Mouse (Mus musculus) MEL (cell line): ENCODE results near the gene Odf4. TPM values are rescaled to one million over a fixed set of nuclear protein-coding genes. Genes with fewer than 3 reads are reported as not detected.

ENCODE experiments used
- DNase-seq: peaks from one replicate; pipeline ENCODE4 v3.0.0; 2011; ENCODE audit warnings: low read depth, low spot score
- H3K27ac ChIP-seq: 2 replicates; pipeline ENCODE4 v1.5.1; 2012; ENCODE audit warnings: low read depth, mild to moderate bottlenecking, control low read depth, low read length, moderate library complexity; ENCODE audit not compliant: control insufficient read depth
- H3K27me3 ChIP-seq, 2 experiments: fragments of 150-350 bp in 1 of 2; sonication (generic) in 1 of 2; 2 replicates each; pipeline ENCODE4 v1.6.1; 2012; ENCODE audit warnings: low read length in 2 of 2, mild to moderate bottlenecking in 2 of 2, improper control_type of control experiment in 1 of 2, moderate library complexity in 1 of 2; ENCODE audit not compliant: insufficient read depth in 2 of 2, control insufficient read depth in 1 of 2
- H3K36me3 ChIP-seq, 2 experiments: 2 replicates each; pipeline ENCODE4 v1.6.1; 2012 to 2014; ENCODE audit warnings: low read length in 2 of 2, improper control_type of control experiment in 1 of 2, inconsistent platforms in 1 of 2, mild to moderate bottlenecking in 1 of 2; ENCODE audit not compliant: insufficient read depth in 2 of 2, control insufficient read depth in 1 of 2
- H3K4me1 ChIP-seq, 2 experiments: fragments of 150-350 bp in 1 of 2; sonication (generic) in 1 of 2; 2 replicates each; pipeline ENCODE4 v1.6.1; 2012; ENCODE audit warnings: low read length in 2 of 2, improper control_type of control experiment in 1 of 2, mild to moderate bottlenecking in 1 of 2; ENCODE audit not compliant: insufficient read depth in 2 of 2, control insufficient read depth in 1 of 2
- H3K4me3 ChIP-seq, 2 experiments: fragments of 150-350 bp in 1 of 2; sonication (generic) in 1 of 2; 2 replicates each; pipeline ENCODE4 v1.5.1; 2012; ENCODE audit warnings: low read depth in 2 of 2, low read length in 2 of 2, mild to moderate bottlenecking in 2 of 2, moderate library complexity in 2 of 2, control low read depth in 1 of 2, improper control_type of control experiment in 1 of 2; ENCODE audit not compliant: control insufficient read depth in 1 of 2, insufficient read depth in 1 of 2
- H3K79me2 ChIP-seq: 2 replicates; pipeline ENCODE4 v1.6.1; 2012; ENCODE audit warnings: mild to moderate bottlenecking, low read length, moderate library complexity; ENCODE audit not compliant: control insufficient read depth, poor library complexity, insufficient read depth
- H3K9ac ChIP-seq: 2 replicates; pipeline ENCODE4 v1.6.1; 2012; ENCODE audit warnings: low read depth, mild to moderate bottlenecking, control low read depth, low read length, moderate library complexity; ENCODE audit not compliant: control insufficient read depth, poor library complexity, severe bottlenecking
- H3K9me3 ChIP-seq: fragments of 150-350 bp; sonication (generic); replicated peaks from 2 replicates; pipeline ENCODE4 v1.6.1; 2012; ENCODE audit warnings: mild to moderate bottlenecking, low read length, improper control_type of control experiment, moderate library complexity; ENCODE audit not compliant: insufficient read depth
- CTCF ChIP-seq, 3 experiments: IDR thresholded peaks in 2 of 3; conservative IDR thresholded peaks in 1 of 3; 2 replicates each; pipeline ENCODE4 v1.5.1; 2011 to 2012; ENCODE audit warnings: low read length in 3 of 3, low read depth in 2 of 3, mild to moderate bottlenecking in 2 of 3, improper control_type of control experiment in 1 of 3, inconsistent platforms in 1 of 3, mixed read lengths in 1 of 3, moderate library complexity in 1 of 3; ENCODE audit not compliant: control insufficient read depth in 1 of 3, insufficient read depth in 1 of 3, poor library complexity in 1 of 3, severe bottlenecking in 1 of 3
- E2F4 ChIP-seq: IDR thresholded peaks from 2 replicates; pipeline ENCODE4 v1.6.1; 2011; ENCODE audit warnings: low read depth, low read length, improper control_type of control experiment, borderline replicate concordance
- ETS1 ChIP-seq: IDR thresholded peaks from 2 replicates; pipeline ENCODE4 v1.6.1; 2012; ENCODE audit warnings: low read depth, mild to moderate bottlenecking, inconsistent platforms, low read length, improper control_type of control experiment, moderate library complexity
- GABPA ChIP-seq: IDR thresholded peaks from 2 replicates; pipeline ENCODE4 v1.6.1; 2012; ENCODE audit warnings: low read depth, mild to moderate bottlenecking, inconsistent platforms, low read length, improper control_type of control experiment, moderate library complexity
- GATA1 ChIP-seq: IDR thresholded peaks from 2 replicates; pipeline ENCODE4 v1.6.1; 2011; ENCODE audit warnings: low read depth, low read length, improper control_type of control experiment
- HCFC1 ChIP-seq: IDR thresholded peaks from 2 replicates; pipeline ENCODE4 v1.6.1; 2012; ENCODE audit warnings: low read depth, mild to moderate bottlenecking, inconsistent platforms, low read length, improper control_type of control experiment, moderate library complexity
- MAFK ChIP-seq: IDR thresholded peaks from 2 replicates; pipeline ENCODE4 v1.6.1; 2011; ENCODE audit warnings: low read depth, mild to moderate bottlenecking, low read length, improper control_type of control experiment, borderline replicate concordance
- MAX ChIP-seq: IDR thresholded peaks from 2 replicates; pipeline ENCODE4 v1.6.1; 2011; ENCODE audit warnings: low read length, improper control_type of control experiment
- MAZ ChIP-seq: IDR thresholded peaks from 2 replicates; pipeline ENCODE4 v1.6.1; 2012; ENCODE audit warnings: low read depth, mild to moderate bottlenecking, inconsistent platforms, low read length, improper control_type of control experiment
- MXI1 ChIP-seq: IDR thresholded peaks from 2 replicates; pipeline ENCODE4 v1.6.1; 2011; ENCODE audit warnings: mild to moderate bottlenecking, low read depth, low read length, improper control_type of control experiment
- MYC ChIP-seq: IDR thresholded peaks from 2 replicates; pipeline ENCODE4 v1.6.1; 2011; ENCODE audit warnings: low read depth, mild to moderate bottlenecking, low read length, improper control_type of control experiment, moderate library complexity
- NRF1 ChIP-seq: IDR thresholded peaks from 2 replicates; pipeline ENCODE4 v1.6.1; 2014; ENCODE audit warnings: low read depth, mild to moderate bottlenecking, inconsistent platforms, low read length, improper control_type of control experiment, moderate library complexity; ENCODE audit not compliant: poor library complexity, insufficient read depth, severe bottlenecking
- RAD21 ChIP-seq: IDR thresholded peaks from 2 replicates; pipeline ENCODE4 v1.6.1; 2011; ENCODE audit warnings: mild to moderate bottlenecking, low read depth, low read length, improper control_type of control experiment
- SMC3 ChIP-seq: IDR thresholded peaks from 2 replicates; pipeline ENCODE4 v1.6.1; 2011; ENCODE audit warnings: low read depth, low read length, improper control_type of control experiment
- TAL1 ChIP-seq: IDR thresholded peaks from 2 replicates; pipeline ENCODE4 v1.6.1; 2012; ENCODE audit warnings: mild to moderate bottlenecking, inconsistent platforms, low read length, moderate library complexity, mixed read lengths
- TBP ChIP-seq: IDR thresholded peaks from 2 replicates; pipeline ENCODE4 v1.8.0; 2011; ENCODE audit warnings: low read depth, low read length, improper control_type of control experiment
- TCF12 ChIP-seq: IDR thresholded peaks from 2 replicates; pipeline ENCODE4 v1.6.1; 2014; ENCODE audit warnings: low read depth, mild to moderate bottlenecking, inconsistent platforms, low read length, improper control_type of control experiment, moderate library complexity
- UBTF ChIP-seq: IDR thresholded peaks from 2 replicates; pipeline ENCODE4 v1.6.1; 2012; ENCODE audit warnings: low read depth, mild to moderate bottlenecking, inconsistent platforms, low read length, improper control_type of control experiment, moderate library complexity, borderline replicate concordance; ENCODE audit not compliant: insufficient read depth
- USF1 ChIP-seq: IDR thresholded peaks from 2 replicates; pipeline ENCODE4 v1.6.1; 2014; ENCODE audit warnings: low read depth, mild to moderate bottlenecking, inconsistent platforms, low read length, improper control_type of control experiment, moderate library complexity
- ZMIZ1 ChIP-seq: IDR thresholded peaks from 2 replicates; pipeline ENCODE4 v1.6.1; 2012; ENCODE audit warnings: low read depth, mild to moderate bottlenecking, inconsistent platforms, low read length, improper control_type of control experiment, moderate library complexity
- polyA plus RNA-seq, 2 experiments: library from polyadenylated mRNA; stranded (reverse) in 1 of 2; unstranded in 1 of 2; fragments of >175 nt in 1 of 2; fragments of >200 nt in 1 of 2; gene quantifications; 2 replicates each; pipeline versions ENCODE4 v1.2.1 to v1.2.4; 2012; ENCODE audit warnings: low replicate concordance in 2 of 2, low read depth in 1 of 2; ENCODE audit not compliant: insufficient read length in 2 of 2, insufficient read depth in 1 of 2, missing spikeins in 1 of 2
- total RNA-seq: library from RNA; depleted of rRNA; stranded (reverse); fragments of 300-350 nt; gene quantifications from 2 replicates; pipeline ENCODE4 v1.2.3, GENCODE M21; 2012

The Odf4 gene
- total and polyA plus RNA-seq, 3 experiments = not detected

DNA sequence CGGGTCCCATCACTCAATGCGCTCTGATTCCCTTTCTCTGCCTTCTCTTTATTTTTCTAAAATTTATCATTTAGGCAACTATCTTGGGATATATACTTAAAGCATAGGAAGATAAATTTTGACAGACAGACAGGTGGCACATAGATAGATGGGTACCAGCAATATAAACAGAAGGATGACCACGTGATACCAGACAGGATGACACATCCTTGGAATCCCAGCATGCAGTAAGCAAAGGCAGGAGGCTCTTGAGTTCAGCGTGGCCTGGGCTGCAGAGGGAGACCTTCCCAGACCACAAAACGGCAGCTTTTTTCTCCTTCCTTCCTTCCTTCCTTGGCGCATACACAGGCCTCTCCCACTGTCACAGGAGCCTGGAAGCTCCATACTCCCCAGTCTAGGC, 29.0 kb downstream of the Odf4 start:
- no peaks in the 10 kb centered on the region for H3K27me3 ChIP-seq
- H3K27ac ChIP-seq = peak overlapping the region; percentile 92
- H3K4me1 ChIP-seq = peaks cover 3 to 45% of the 10 kb centered on the region in 2 experiments; a peak in 3 of 4 replicates
- peaks cover 6 to 33% of the 10 kb centered on the region in 2 experiments for H3K36me3 ChIP-seq
- H3K9ac ChIP-seq = peak overlapping the region; percentile 31
- H3K79me2 ChIP-seq = peaks cover 13% of the 10 kb centered on the region
- no peaks in the 10 kb centered on the region for H3K9me3 ChIP-seq
- no peak overlapping the region for H3K4me3 ChIP-seq
- DNase-seq = no peak
- TF ChIP-seq USF1 (peak; percentile 53; the same call in 1 of the 2 replicates), TAL1 (no peak), MYC (no peak)

DNA sequence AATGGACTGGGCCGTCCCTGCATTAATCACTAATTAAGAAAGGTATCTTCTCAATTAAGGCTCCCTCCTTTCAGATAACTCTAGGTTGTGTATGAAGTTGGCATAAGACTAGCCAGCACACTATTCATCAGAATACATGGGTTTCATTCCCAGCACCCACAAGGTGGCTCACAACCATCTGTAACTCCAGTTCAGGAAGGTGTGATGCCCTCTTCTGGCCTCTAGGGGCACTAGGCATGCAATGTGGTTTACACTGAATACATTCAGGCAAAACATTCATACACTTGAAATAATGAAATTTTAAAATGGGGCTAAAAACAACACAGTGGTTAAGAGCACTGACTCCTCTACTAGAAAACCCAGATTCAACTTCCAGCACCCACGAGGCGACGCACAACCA, 29.8 kb downstream of the Odf4 start:
- no peaks in the 10 kb centered on the region for H3K27me3 ChIP-seq
- H3K79me2 ChIP-seq = peaks cover 6% of the 10 kb centered on the region
- H3K27ac ChIP-seq = peak overlapping the region; percentile 55
- TF ChIP-seq E2F4 (no peak), TCF12 (no peak), TBP (peak; percentile 35; the same call in 1 of the 2 replicates), MAFK (no peak), MAX (peak; percentile 66), HCFC1 (0 out of 2 replicates have a peak, but pooled peaks have one; percentile 52), GABPA (no peak), UBTF (no peak), GATA1 (0 out of 2 replicates have a peak, but pooled peaks have one; percentile 3), ETS1 (no peak; the same call in 1 of the 2 replicates), RAD21 (peak; percentile 25), SMC3 (peak; percentile 51), USF1 (no peak), MYC (peak; percentile 92), MXI1 (peak; percentile 46), CTCF (IDR thresholded peaks at IDR 0.05 in 2 of 3, conservative IDR thresholded peaks at IDR 0.05 in 1 of 3; ENCODE audit: control insufficient read depth in 1 of 3, insufficient read depth in 1 of 3, low read depth in 2 of 3, low read length in 3 of 3, poor library complexity in 1 of 3, severe bottlenecking in 1 of 3) (peak; percentile 71 to 97 (median 92)), MAZ (no peak), NRF1 (no peak), ZMIZ1 (no peak)
- DNase-seq = peak; percentile 91
- peaks cover 0 to 33% of the 10 kb centered on the region in 2 experiments; a peak in 2 of 4 replicates for H3K36me3 ChIP-seq
- no peak overlapping the region for H3K4me3 ChIP-seq
- peaks cover 5 to 51% of the 10 kb centered on the region in 2 experiments for H3K4me1 ChIP-seq
- no peaks in the 10 kb centered on the region for H3K9me3 ChIP-seq
- no peak overlapping the region for H3K9ac ChIP-seq
